Mouse (Mus musculus): Measurements from ENCODE around the gene Odr4. TPM values are rescaled to one million over a fixed set of nuclear protein-coding genes. Genes with fewer than 3 reads are reported as not detected.

Gene Odr4
- polyA plus RNA-seq, 1 experiment from 2014 or later: 40.8 TPM

DNA sequence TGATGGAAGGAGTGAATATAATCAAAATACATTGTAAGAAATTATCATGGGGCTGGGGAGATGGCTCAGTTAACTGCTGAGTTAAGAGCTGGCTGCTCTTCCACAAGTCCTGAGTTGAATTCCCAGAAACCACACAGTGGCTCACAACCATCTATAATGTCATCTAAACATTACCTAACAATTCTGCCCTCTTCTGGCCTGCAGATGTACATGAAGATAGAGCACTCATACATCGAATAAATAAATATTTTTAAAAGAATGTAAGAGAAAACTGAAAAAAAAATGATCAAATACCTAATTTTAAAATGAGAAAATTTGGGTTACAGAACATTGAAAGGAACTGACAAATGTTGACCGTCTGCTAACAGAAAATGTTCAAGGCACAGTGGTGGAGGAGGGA lies 18.6 kb downstream of the Odr4 start:
- ATAC-seq (ENCODE audit: low read depth) (no peak), DNase-seq (ENCODE audit: low spot score) (no peak)
- Histone ChIP-seq H3K9me3 (ENCODE audit: control insufficient read depth, low read length) (no peaks in the 10 kb centered on the region), H3K27ac (replicated peaks; ENCODE audit: low read depth, low read length) (no peak overlapping the region), H3K4me2 (ENCODE audit: low read depth, low read length) (no peak overlapping the region), H3K4me1 (ENCODE audit: control insufficient read depth, insufficient read depth, low read length) (no peaks in the 10 kb centered on the region), H3K27me3 (replicated peaks; ENCODE audit: control insufficient read depth, insufficient read depth, low read length) (no peaks in the 10 kb centered on the region), H3K4me3 (ENCODE audit: low read depth, low read length) (no peak overlapping the region), H3K36me3 (ENCODE audit: control insufficient read depth, insufficient read depth, low read length) (peaks cover 36% of the 10 kb centered on the region), H3K9ac (ENCODE audit: low read depth, low read length) (no peak overlapping the region)
- 85% methylated on average over 2 of the region's 2 CpGs for WGBS

DNA sequence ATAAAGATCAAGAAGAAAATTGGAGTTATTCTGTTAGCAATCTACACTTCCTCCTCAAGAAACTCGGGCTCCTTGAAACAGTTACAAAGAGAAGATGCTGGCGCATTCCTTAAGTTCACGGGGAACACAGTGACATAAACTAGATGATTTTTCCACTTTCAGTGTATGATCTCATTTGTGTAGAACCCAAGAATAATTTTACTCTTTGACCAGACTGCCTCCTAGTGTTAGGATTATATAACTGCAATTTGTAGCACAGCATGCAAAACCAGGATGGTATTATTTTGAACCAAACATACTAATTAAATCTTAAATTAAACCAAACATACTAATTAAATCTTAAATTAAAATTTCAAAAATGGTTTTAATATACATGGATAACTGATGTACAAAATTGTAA lies 20.0 kb downstream of the Odr4 start:
- Histone ChIP-seq H3K27ac (replicated peaks; ENCODE audit: low read depth, low read length) (no peak overlapping the region), H3K4me1 (ENCODE audit: control insufficient read depth, insufficient read depth, low read length) (no peaks in the 10 kb centered on the region), H3K36me3 (ENCODE audit: control insufficient read depth, insufficient read depth, low read length) (peaks cover 27% of the 10 kb centered on the region), H3K9ac (ENCODE audit: low read depth, low read length) (no peak overlapping the region), H3K4me2 (ENCODE audit: low read depth, low read length) (no peak overlapping the region), H3K27me3 (replicated peaks; ENCODE audit: control insufficient read depth, insufficient read depth, low read length) (no peaks in the 10 kb centered on the region), H3K4me3 (ENCODE audit: low read depth, low read length) (no peak overlapping the region), H3K9me3 (ENCODE audit: control insufficient read depth, low read length) (no peaks in the 10 kb centered on the region)
- ATAC-seq (ENCODE audit: low read depth): no peak
- 83% methylated on average over 3 of the region's 3 CpGs for WGBS
- DNase-seq (ENCODE audit: low spot score): no peak

DNA sequence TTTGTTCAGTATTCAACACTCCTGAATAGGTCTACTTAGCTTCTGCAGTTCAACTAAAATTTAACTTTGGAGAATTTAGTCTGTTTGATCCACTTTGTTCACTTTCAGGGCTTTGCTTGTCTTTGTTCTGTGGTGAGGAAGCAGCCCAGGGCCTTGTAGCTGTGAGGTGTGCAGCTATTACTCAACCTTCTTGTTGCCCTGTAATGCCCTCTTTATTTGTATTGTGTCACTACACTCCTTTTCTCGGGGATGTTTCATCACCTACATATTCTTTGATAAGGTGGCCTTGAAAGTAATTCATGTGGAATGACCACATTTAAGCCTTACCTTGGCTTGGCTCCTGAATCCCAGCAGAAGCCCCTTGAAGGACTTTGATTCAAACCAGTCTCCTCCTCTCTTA lies 32.0 kb downstream of the Odr4 start:
- Histone ChIP-seq H3K27ac (replicated peaks; ENCODE audit: low read depth, low read length) (no peak overlapping the region), H3K4me1 (ENCODE audit: control insufficient read depth, insufficient read depth, low read length) (no peaks in the 10 kb centered on the region), H3K9me3 (ENCODE audit: control insufficient read depth, low read length) (no peaks in the 10 kb centered on the region), H3K4me3 (ENCODE audit: low read depth, low read length) (no peak overlapping the region), H3K4me2 (ENCODE audit: low read depth, low read length) (no peak overlapping the region), H3K36me3 (ENCODE audit: control insufficient read depth, insufficient read depth, low read length) (peaks cover 47% of the 10 kb centered on the region), H3K27me3 (replicated peaks; ENCODE audit: control insufficient read depth, insufficient read depth, low read length) (no peaks in the 10 kb centered on the region), H3K9ac (ENCODE audit: low read depth, low read length) (no peak overlapping the region)
- 83% methylated on average over 1 of the region's 1 CpGs for WGBS
- DNase-seq (ENCODE audit: low spot score) (no peak), ATAC-seq (ENCODE audit: low read depth) (no peak)

DNA sequence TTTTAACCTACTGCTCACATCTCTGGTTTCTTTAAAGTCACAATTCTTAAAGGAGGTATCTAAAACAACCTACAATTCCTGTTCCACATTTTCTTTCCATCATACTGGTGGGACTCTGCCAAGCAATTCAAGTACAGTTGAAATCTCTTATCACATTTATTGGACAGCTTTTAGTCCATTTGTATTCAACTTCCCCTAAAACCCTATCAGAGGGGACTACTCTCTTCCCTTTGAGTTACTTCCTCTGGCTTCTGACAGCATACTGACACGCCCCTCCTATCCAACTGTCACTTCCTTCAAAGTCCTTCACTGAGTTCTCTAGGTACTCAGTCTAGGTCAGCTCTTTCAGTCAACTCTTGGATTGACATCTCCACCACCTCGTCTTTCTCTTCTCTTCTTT lies 57.8 kb downstream of the Odr4 start:
- H3K4me1 ChIP-seq (ENCODE audit: control insufficient read depth, insufficient read depth, low read length): no peaks in the 10 kb centered on the region
- no peak overlapping the region for H3K4me3 ChIP-seq (ENCODE audit: low read depth, low read length)
- 65% methylated on average over 2 of the region's 2 CpGs for WGBS
- no peak overlapping the region for H3K27ac ChIP-seq (replicated peaks; ENCODE audit: low read depth, low read length)
- H3K9ac ChIP-seq (ENCODE audit: low read depth, low read length): no peak overlapping the region
- H3K9me3 ChIP-seq (ENCODE audit: control insufficient read depth, low read length): no peaks in the 10 kb centered on the region
- no peak overlapping the region for H3K4me2 ChIP-seq (ENCODE audit: low read depth, low read length)
- DNase-seq (ENCODE audit: low spot score): no peak
- no peaks in the 10 kb centered on the region for H3K36me3 ChIP-seq (ENCODE audit: control insufficient read depth, insufficient read depth, low read length)
- no peak for ATAC-seq (ENCODE audit: low read depth)
- no peaks in the 10 kb centered on the region for H3K27me3 ChIP-seq (replicated peaks; ENCODE audit: control insufficient read depth, insufficient read depth, low read length)

DNA sequence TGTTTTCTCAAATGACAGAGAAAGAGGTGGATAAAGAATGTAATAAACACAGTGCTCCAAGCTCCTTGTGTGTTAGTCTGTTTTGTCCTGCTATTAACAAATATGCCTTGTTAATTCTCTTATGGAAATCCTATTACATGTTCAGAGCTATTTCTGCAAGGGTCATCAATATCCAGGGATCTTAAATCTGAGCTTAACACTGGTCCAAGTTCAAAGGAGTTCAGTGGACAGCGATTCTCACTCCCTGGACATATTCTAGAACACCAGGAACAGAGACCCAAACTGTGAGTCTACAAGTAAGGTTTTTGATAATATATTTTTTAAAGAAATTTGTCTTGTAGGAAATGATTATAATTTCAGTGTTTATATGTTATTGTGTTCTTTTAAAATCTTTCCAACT lies 73.7 kb downstream of the Odr4 start, which contains the start of gene Pdc:
TSS of gene Pdc (plus strand) at position 213 of the 400 bp plus-strand sequence.
- Histone ChIP-seq H3K9me3 (ENCODE audit: control insufficient read depth, low read length) (no peaks in the 10 kb centered on the region), H3K4me2 (ENCODE audit: low read depth, low read length) (no peak within 1 kb of the TSS), H3K27me3 (replicated peaks; ENCODE audit: control insufficient read depth, insufficient read depth, low read length) (no peaks in the 10 kb centered on the region), H3K27ac (replicated peaks; ENCODE audit: low read depth, low read length) (no peak within 1 kb of the TSS), H3K4me1 (ENCODE audit: control insufficient read depth, insufficient read depth, low read length) (no peaks in the 10 kb centered on the region), H3K36me3 (ENCODE audit: control insufficient read depth, insufficient read depth, low read length) (no peaks in the 10 kb centered on the region), H3K4me3 (ENCODE audit: low read depth, low read length) (no peak within 1 kb of the TSS), H3K9ac (ENCODE audit: low read depth, low read length) (no peak within 1 kb of the TSS)
- no peak for ATAC-seq (ENCODE audit: low read depth)
- WGBS: 86% methylated on average over 1 of the region's 1 CpGs
- DNase-seq (ENCODE audit: low spot score): no peak

Other genes starting within 250 kb of the Odr4 start
- not detected in 2 replicates for gene Pdc, start 73.7 kb downstream of the Odr4 start, polyA plus RNA-seq (2014; fragmentation: Nextera tagmentation; extraction: Ambion mirVana)
- gene Tpr, start 242 bp downstream of the Odr4 start, polyA plus RNA-seq (2014; fragmentation: Nextera tagmentation; extraction: Ambion mirVana): 144 and 154 TPM in 2 replicates
- 2.0 and 2.1 TPM in 2 replicates for gene Prg4, start 73.1 kb upstream of the Odr4 start, polyA plus RNA-seq (2014; fragmentation: Nextera tagmentation; extraction: Ambion mirVana)